Mouse (Mus musculus) kidney, adult 2 months (tissue): Measurements from ENCODE around the gene B3gnt7.

ENCODE experiments used
- CTCF ChIP-seq: fragments of 200-500 bp; conservative IDR thresholded peaks from 2 replicates; pipeline ENCODE4 v1.5.1; 2011; ENCODE audit warnings: low read depth, mild to moderate bottlenecking, control low read depth, low read length, moderate library complexity, mixed read lengths; ENCODE audit not compliant: insufficient read depth, insufficient read length
- POLR2A ChIP-seq: fragments of 200-500 bp; IDR thresholded peaks from one replicate; pipeline ENCODE4 v1.6.1; 2011; ENCODE audit warnings: low read depth, low read length, control low read depth

DNA sequence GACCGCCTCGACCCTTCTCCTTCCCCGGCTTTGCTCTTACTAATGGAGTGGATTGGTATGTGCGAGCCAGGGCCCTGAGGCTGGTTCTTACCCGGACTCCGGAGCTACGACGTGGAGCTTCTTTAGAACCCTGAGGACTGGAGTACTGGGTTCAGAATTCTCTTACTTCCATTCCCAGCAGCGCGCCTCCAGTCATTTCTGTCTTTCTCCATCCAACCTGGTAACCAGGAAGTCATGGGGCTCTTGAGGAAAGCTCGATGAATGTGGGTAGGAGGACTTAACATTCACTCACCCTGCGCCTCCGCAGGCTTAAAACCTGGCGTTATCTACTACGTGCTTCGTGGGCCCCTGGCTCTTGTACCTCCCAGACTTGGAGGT, 1.2 kb downstream of the B3gnt7 start:
- TF ChIP-seq POLR2A = no peak
- no peak for TF ChIP-seq CTCF
